Mouse (Mus musculus) lung, adult 2 months (tissue): ENCODE results near the gene Snx29.

ENCODE experiments used
- CTCF ChIP-seq: fragments of 200-500 bp; IDR thresholded peaks from 2 replicates; pipeline ENCODE4 v1.5.1; 2011; ENCODE audit warnings: mild to moderate bottlenecking, low read length, control low read depth; ENCODE audit not compliant: insufficient read depth
- POLR2A ChIP-seq: fragments of 200-500 bp; IDR thresholded peaks from 2 replicates; pipeline ENCODE4 v1.6.1; 2011; ENCODE audit warnings: low read depth, mild to moderate bottlenecking, control low read depth, low read length, borderline replicate concordance; ENCODE audit errors: extremely low read depth

GRCm38 (mm10) chr16:11778191-11778590, 455.5 kb downstream of the Snx29 start:
- TF ChIP-seq CTCF (no peak), POLR2A (no peak)
